Mouse (Mus musculus) small intestine, adult 2 months (tissue): ENCODE measurements at regions not wholly inside any gene's neighbourhood (a gene's known extent, or its start where the extent isn't known, plus 50 kb on each side); places are given as distances from the start of the nearest gene placed in this dataset.

Experiments used
- H3K27ac ChIP-seq: fragments of 200-500 bp; 2 replicates; pipeline ENCODE4 v1.5.1; 2012; ENCODE audit warnings: low read depth, low read length, control low read depth, inconsistent platforms; ENCODE audit not compliant: insufficient read depth
- H3K27me3 ChIP-seq: fragments of 200-500 bp; 2 replicates; pipeline ENCODE4 v1.6.1; 2012; ENCODE audit warnings: mild to moderate bottlenecking, moderate library complexity, low read length, inconsistent platforms; ENCODE audit not compliant: control insufficient read depth, insufficient read depth
- H3K36me3 ChIP-seq: fragments of 200-500 bp; 2 replicates; pipeline ENCODE4 v1.6.1; 2012; ENCODE audit warnings: mild to moderate bottlenecking, low read length, control low read depth, inconsistent platforms; ENCODE audit not compliant: control insufficient read depth, insufficient read depth
- H3K4me1 ChIP-seq: fragments of 200-500 bp; 2 replicates; pipeline ENCODE4 v1.6.1; 2012; ENCODE audit warnings: low read length, inconsistent platforms, mixed read lengths; ENCODE audit not compliant: control insufficient read depth, insufficient read depth, insufficient read length
- H3K4me3 ChIP-seq: fragments of 200-500 bp; 2 replicates; pipeline ENCODE4 v1.5.1; 2012; ENCODE audit warnings: low read depth, mild to moderate bottlenecking, control low read depth, inconsistent platforms, low read length, moderate library complexity
- CTCF ChIP-seq: fragments of 200-500 bp; IDR thresholded peaks from 2 replicates; pipeline ENCODE4 v1.5.1; 2012; ENCODE audit warnings: low read depth, mild to moderate bottlenecking, control low read depth, inconsistent platforms, low read length, moderate library complexity, mixed read lengths; ENCODE audit not compliant: insufficient replicate concordance, insufficient read length; ENCODE audit errors: extremely low read depth
- POLR2A ChIP-seq: fragments of 200-500 bp; IDR thresholded peaks from 2 replicates; pipeline ENCODE4 v1.6.1; 2012; ENCODE audit warnings: low read depth, mild to moderate bottlenecking, control low read depth, inconsistent platforms, low read length, moderate library complexity
- WGBS: fragments of 180-500 bp; shearing (Covaris S2); methylation state at CpG from one replicate; pipeline ENCODE4 v1.1.7; 2018; 5-methylcytosine and 5-hydroxymethylcytosine counted together

DNA sequence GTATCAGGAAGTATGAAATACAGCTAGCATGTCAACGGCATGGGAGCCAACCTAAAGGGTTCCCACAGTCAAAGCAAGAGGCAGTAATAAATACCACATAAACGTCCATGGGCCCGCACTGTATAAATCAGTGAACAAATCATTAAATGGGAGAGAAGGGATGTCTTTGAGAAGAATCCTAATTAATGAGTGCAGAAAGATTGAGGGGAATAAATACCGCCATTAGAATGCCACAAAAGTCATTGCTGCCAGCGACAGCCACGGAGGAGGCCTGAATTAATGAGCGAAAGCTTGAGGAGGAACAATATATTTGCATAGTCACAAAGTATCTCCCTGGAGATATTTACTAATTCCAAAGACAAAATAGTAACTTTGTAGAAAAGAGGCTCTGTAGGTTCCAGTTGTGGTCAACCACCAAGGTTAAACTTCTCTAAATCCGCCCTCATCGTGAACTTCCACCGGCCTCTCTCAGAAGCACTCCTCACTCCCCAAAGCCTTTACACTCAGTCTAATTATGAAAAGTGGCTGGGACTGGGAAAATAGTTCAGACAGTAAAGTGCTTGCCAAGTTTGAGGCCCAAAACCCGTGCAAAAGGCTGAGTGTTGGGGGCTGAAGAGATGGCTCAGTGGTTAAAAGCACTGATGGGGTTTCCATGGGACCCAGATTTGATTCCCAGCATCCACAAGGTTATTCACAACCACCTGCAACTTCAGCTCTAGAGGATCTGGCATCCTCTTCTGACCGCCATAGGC, 64.4 kb upstream of the Ppp1r26 start:
- TF ChIP-seq CTCF = no peak
- TF ChIP-seq POLR2A = no peak
- WGBS = 87% methylated on average over 12 of the region's 12 CpGs
- no peaks in the 10 kb centered on the region for H3K4me1 ChIP-seq

DNA sequence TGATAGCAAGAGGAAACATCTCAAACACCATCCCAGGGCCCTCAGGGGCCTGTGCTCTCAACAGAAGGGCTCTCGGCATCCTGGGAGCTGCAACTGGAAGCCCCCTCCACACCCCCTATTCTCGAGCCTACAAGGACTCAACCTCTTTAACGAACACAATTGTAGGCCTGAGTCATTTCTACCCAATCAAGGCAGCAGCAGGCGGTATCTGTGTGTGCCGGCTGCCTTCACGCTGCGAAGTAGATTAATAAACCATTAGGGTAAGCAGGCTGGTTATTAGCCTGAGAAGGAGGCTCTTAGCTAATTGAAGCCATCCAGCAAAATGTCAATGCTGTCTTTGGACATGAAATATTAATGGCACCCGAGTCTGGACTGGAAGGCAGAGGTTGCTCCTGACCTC, 61.7 kb upstream of the Ppp1r26 start:
- no peak overlapping the region for H3K27ac ChIP-seq
- no peaks in the 10 kb centered on the region for H3K27me3 ChIP-seq
- no peak overlapping the region for H3K4me3 ChIP-seq
- TF ChIP-seq CTCF (no peak), POLR2A (no peak)
- WGBS = 74% methylated on average over 8 of the region's 8 CpGs
- no peaks in the 10 kb centered on the region for H3K36me3 ChIP-seq
- H3K4me1 ChIP-seq = no peaks in the 10 kb centered on the region

More for the DNA sequence above, 64.4 kb upstream of the Ppp1r26 start:
- H3K4me3 ChIP-seq = no peak overlapping the region
- H3K36me3 ChIP-seq = no peaks in the 10 kb centered on the region
- no peak overlapping the region for H3K27ac ChIP-seq
- no peaks in the 10 kb centered on the region for H3K27me3 ChIP-seq

DNA sequence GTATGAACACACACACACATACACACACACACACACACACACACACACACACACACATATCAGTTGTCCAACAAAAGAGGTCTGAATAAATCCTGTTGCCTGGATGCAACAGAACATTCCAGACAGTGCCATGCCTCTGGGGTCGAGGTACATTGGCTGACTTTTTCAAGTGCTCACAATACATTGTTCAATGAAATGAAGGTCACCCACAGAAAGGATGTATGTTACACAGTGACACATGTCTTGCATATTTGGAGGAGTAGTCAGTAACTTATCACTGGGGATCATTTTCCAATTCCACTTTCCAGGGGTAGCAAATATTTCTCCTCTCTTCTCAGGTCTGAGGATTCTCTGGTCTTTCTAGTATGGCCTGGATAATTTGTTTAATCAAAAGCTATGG, 59.8 kb upstream of the Ppp1r26 start:
- Histone ChIP-seq H3K4me1 (no peaks in the 10 kb centered on the region), H3K27ac (no peak overlapping the region), H3K27me3 (no peaks in the 10 kb centered on the region), H3K4me3 (no peak overlapping the region), H3K36me3 (no peaks in the 10 kb centered on the region)
- WGBS = 37% methylated on average over 1 of the region's 1 CpGs
- TF ChIP-seq CTCF (no peak), POLR2A (no peak)

DNA sequence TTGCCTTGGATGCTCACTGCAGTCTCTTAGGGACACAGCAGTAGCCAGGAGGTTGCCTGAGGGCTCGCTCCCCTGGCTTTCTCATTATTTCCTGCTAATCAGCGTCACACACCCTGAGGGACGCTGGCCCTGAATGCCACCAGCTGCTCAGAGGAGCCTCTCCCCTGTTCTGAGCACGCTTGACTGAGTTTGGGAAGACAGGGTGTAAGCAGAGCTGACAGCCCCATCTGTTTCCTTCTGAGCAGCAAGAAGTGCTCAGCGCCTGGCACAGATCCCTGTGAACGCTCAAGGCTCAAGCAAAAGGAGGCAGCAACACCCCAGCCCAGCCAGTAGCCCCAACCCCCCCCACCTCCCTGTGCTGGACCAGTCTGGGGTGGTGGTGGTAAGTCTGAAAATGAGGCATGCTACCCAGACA, 59.2 kb upstream of the Ppp1r26 start:
- H3K4me3 ChIP-seq = no peak overlapping the region
- H3K27me3 ChIP-seq = no peaks in the 10 kb centered on the region
- H3K36me3 ChIP-seq = no peaks in the 10 kb centered on the region
- 39% methylated on average over 6 of the region's 6 CpGs for WGBS
- no peak overlapping the region for H3K27ac ChIP-seq
- no peaks in the 10 kb centered on the region for H3K4me1 ChIP-seq
- TF ChIP-seq CTCF (no peak), POLR2A (no peak)

GRCm38 (mm10) chr2:28387926-28388325, 58.7 kb upstream of the Ppp1r26 start:
- Histone ChIP-seq H3K27me3 (no peaks in the 10 kb centered on the region), H3K27ac (no peak overlapping the region), H3K4me3 (no peak overlapping the region), H3K36me3 (no peaks in the 10 kb centered on the region), H3K4me1 (no peaks in the 10 kb centered on the region)
- 73% methylated on average over 4 of the region's 4 CpGs for WGBS
- no peak for TF ChIP-seq CTCF
- no peak for TF ChIP-seq POLR2A

GRCm38 (mm10) chr2:28389703-28390102, 56.9 kb upstream of the Ppp1r26 start:
- 78% methylated on average over 5 of the region's 5 CpGs for WGBS
- TF ChIP-seq CTCF = no peak
- TF ChIP-seq POLR2A = no peak
- H3K4me3 ChIP-seq = no peak overlapping the region

GRCm38 (mm10) chr2:28395391-28395790, 51.2 kb upstream of the Ppp1r26 start:
- Histone ChIP-seq H3K4me1 (no peaks in the 10 kb centered on the region), H3K27me3 (no peaks in the 10 kb centered on the region), H3K27ac (no peak overlapping the region), H3K4me3 (no peak overlapping the region), H3K36me3 (no peaks in the 10 kb centered on the region)
- TF ChIP-seq CTCF (no peak), POLR2A (no peak)
- WGBS = 78% methylated on average over 6 of the region's 6 CpGs

More at GRCm38 (mm10) chr2:28389703-28390102, 56.9 kb upstream of the Ppp1r26 start:
- no peaks in the 10 kb centered on the region for H3K36me3 ChIP-seq
- H3K27ac ChIP-seq = no peak overlapping the region
- H3K27me3 ChIP-seq = no peaks in the 10 kb centered on the region
- H3K4me1 ChIP-seq = no peaks in the 10 kb centered on the region
